Mouse (Mus musculus) G1E (cell line): ENCODE measurements at regions not wholly inside any gene's neighbourhood (a gene's known extent, or its start where the extent isn't known, plus 50 kb on each side); places are given as distances from the start of the nearest gene placed in this dataset.
"Not testable (repeated sequence)": the region's sequence is repeated elsewhere in the genome, so short reads cannot be mapped to it uniquely, and the experiment has no call there.

ENCODE experiments used
- ATAC-seq: 2 replicates; pipeline ENCODE4 v1.8.0; 2016; ENCODE audit warnings: mild to moderate bottlenecking; ENCODE audit not compliant: insufficient number of reproducible peaks, poor library complexity, low FRiP score, severe bottlenecking; ENCODE audit errors: extremely low read depth
- DNase-seq: peaks from one replicate; pipeline ENCODE4 v3.0.0; 2012; ENCODE audit warnings: low spot score
- H3K27me3 ChIP-seq: 2 replicates; pipeline ENCODE4 v1.6.1; 2012; ENCODE audit warnings: mild to moderate bottlenecking, low read length, inconsistent platforms; ENCODE audit not compliant: insufficient read depth
- H3K36me3 ChIP-seq: replicated peaks from 2 replicates; pipeline ENCODE3; 2012; ENCODE audit warnings: mild to moderate bottlenecking, inconsistent platforms
- H3K4me1 ChIP-seq: 2 replicates; pipeline ENCODE4 v1.6.1; 2012; ENCODE audit warnings: low read depth, low read length, inconsistent platforms, mixed read lengths; ENCODE audit not compliant: insufficient read depth
- H3K4me3 ChIP-seq: 2 replicates; pipeline ENCODE4 v1.5.1; 2012; ENCODE audit warnings: low read depth, mild to moderate bottlenecking, inconsistent platforms, low read length, moderate library complexity, mixed read lengths
- H3K9me3 ChIP-seq: replicated peaks from 2 replicates; pipeline ENCODE4 v1.6.1; 2012; ENCODE audit warnings: inconsistent platforms
- CTCF ChIP-seq: IDR thresholded peaks from 2 replicates; pipeline ENCODE4 v1.5.1; 2012; ENCODE audit warnings: low read depth, low read length, inconsistent platforms, mixed read lengths
- GATA1 ChIP-seq: IDR thresholded peaks from 2 replicates; pipeline ENCODE4 v1.6.1; 2012; ENCODE audit warnings: borderline replicate concordance, low read length, inconsistent platforms, mixed read lengths
- GATA2 ChIP-seq: IDR thresholded peaks from 2 replicates; pipeline ENCODE4 v1.6.1; 2012; ENCODE audit warnings: low read depth, low read length, inconsistent platforms, borderline replicate concordance
- POLR2AphosphoS5 ChIP-seq: IDR thresholded peaks from 2 replicates; pipeline ENCODE4 v1.6.1; 2012; ENCODE audit warnings: low read depth, low read length, inconsistent platforms; ENCODE audit not compliant: insufficient replicate concordance
- TAL1 ChIP-seq: conservative IDR thresholded peaks from 2 replicates; pipeline ENCODE4 v1.6.1; 2012; ENCODE audit warnings: low read depth, low read length, inconsistent platforms, mixed read lengths

DNA sequence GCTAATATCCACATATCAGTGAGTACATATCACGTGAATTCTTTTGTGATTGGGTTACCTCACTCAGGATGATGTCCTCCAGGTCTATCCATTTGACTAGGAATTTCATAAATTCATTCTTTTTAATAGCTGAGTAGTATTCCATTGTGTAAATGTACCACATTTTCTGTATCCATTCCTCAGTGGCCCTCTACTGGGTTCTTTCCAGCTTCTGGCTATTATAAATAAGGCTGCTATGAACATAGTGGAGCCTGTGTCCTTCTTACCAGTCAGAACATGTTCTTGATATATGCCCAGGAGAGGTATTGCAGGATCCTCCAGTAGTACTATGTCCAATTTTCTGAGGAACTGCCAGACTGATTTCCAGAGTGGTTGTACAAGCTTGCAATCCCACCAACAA is 884.0 kb upstream of the Lrrc4c start:
- not testable (repeated sequence) for ATAC-seq, H3K36me3 ChIP-seq, H3K9me3 ChIP-seq, DNase-seq, H3K4me1 ChIP-seq, H3K4me3 ChIP-seq, H3K27me3 ChIP-seq

- Histone ChIP-seq H3K9me3 (no peaks in the 10 kb centered on the region; the same call in 1 of the 2 replicates), H3K4me1 (no peaks in the 10 kb centered on the region), H3K4me3 (no peak overlapping the region), H3K27me3 (no peaks in the 10 kb centered on the region), H3K36me3 (no peaks in the 10 kb centered on the region)
- TF ChIP-seq POLR2AphosphoS5 = no peak
- TF ChIP-seq GATA2 = no peak
- no peak for TF ChIP-seq CTCF
- TF ChIP-seq GATA1 = no peak
- no peak for TF ChIP-seq TAL1
- ATAC-seq (no peak), DNase-seq (no peak)
These were observed 877.0 kb upstream of the Lrrc4c start for GRCm38 (mm10) chr2:95440957-95441356.

DNA sequence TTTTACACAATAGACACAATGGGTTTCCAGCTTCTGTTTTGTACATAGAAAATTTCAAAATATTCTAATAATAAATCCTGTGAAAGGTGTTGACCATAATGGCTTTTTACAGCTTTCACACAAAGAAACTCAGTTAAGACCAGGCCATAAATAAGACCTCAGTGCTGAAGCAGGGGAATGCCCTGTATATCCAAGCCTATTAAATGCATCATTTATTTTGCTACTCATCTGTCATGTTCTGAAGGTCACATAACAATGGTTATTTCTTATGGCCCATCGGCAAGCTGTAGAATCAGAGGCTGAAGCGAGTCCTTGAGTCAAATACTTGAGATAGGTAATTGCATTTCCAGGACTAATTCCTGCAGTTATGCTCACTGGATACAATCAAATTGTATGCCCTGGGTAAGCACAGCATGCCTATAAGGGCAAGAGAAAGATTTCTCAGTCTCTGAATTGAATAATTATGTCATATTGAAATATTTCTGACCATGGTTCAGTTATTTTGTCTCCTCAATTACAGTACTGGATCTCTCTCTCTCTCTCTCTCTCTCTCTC is 874.6 kb upstream of the Lrrc4c start:
- Histone ChIP-seq H3K4me3 (no peak overlapping the region), H3K27me3 (no peaks in the 10 kb centered on the region), H3K4me1 (no peaks in the 10 kb centered on the region), H3K9me3 (no peaks in the 10 kb centered on the region; the same call in 1 of the 2 replicates), H3K36me3 (no peaks in the 10 kb centered on the region)
- DNase-seq = no peak
- no peak for TF ChIP-seq CTCF
- TF ChIP-seq TAL1 = no peak
- TF ChIP-seq POLR2AphosphoS5 = no peak
- no peak for TF ChIP-seq GATA1
- no peak for ATAC-seq

- no peak for ATAC-seq
- no peaks in the 10 kb centered on the region for H3K27me3 ChIP-seq
- H3K4me1 ChIP-seq = no peaks in the 10 kb centered on the region
These were observed 869.1 kb upstream of the Lrrc4c start for GRCm38 (mm10) chr2:95448897-95449296.

DNA sequence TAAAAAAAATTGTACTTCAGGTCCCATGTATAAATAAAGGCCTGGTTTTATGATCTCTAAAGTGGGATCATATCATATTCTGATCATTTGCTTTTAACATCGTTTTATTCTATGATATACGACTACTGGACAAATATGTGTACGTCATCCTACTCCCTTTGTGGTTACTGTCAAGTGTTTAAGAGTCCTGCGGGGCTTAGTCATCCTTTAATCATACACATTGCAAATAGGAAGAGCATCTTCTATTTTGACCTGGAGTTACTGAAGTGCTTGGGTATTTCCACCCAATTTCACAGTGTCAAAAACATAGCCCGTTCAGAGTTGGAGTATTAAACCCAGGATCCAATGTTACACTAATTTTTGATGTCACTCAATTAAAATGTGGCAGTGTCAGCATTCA is 838.1 kb upstream of the Lrrc4c start:
- DNase-seq (no peak), ATAC-seq (no peak)
- TF ChIP-seq CTCF (no peak), GATA1 (no peak), POLR2AphosphoS5 (no peak), TAL1 (no peak), GATA2 (no peak)
- Histone ChIP-seq H3K4me3 (no peak overlapping the region), H3K36me3 (no peaks in the 10 kb centered on the region), H3K9me3 (no peaks in the 10 kb centered on the region), H3K4me1 (no peaks in the 10 kb centered on the region), H3K27me3 (no peaks in the 10 kb centered on the region)

More at GRCm38 (mm10) chr2:95448897-95449296, 869.1 kb upstream of the Lrrc4c start:
- Histone ChIP-seq H3K9me3 (peaks cover 6% of the 10 kb centered on the region; the same call in 1 of the 2 replicates), H3K4me3 (no peak overlapping the region), H3K36me3 (no peaks in the 10 kb centered on the region)
- DNase-seq = no peak
- TF ChIP-seq POLR2AphosphoS5 (no peak), TAL1 (no peak), GATA1 (no peak), CTCF (no peak), GATA2 (no peak)

DNA sequence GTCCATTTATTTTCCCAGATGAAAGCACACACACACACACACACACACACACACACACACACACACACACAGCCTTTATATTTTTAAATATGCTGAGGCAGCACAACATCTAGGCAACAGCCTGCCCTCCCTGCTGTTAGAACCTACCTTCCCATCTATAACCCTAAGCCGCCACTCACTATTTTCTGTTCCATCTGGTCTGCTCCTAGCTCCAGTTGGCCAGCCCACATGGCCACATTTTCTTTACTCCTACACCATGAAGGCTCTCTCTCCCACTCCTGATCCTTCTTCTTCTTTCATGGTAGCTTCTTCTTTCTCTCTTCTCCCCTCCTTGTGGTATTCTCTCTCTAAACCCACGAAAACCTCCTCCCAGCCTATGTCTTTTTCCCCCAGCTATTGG is 834.6 kb upstream of the Lrrc4c start:
- Histone ChIP-seq H3K4me3 (no peak overlapping the region), H3K36me3 (no peaks in the 10 kb centered on the region), H3K27me3 (no peaks in the 10 kb centered on the region), H3K4me1 (no peaks in the 10 kb centered on the region), H3K9me3 (peaks cover 3% of the 10 kb centered on the region; the same call in 1 of the 2 replicates)
- DNase-seq = no peak
- TF ChIP-seq CTCF (no peak), TAL1 (no peak), POLR2AphosphoS5 (no peak), GATA2 (no peak), GATA1 (no peak)
- ATAC-seq = no peak

DNA sequence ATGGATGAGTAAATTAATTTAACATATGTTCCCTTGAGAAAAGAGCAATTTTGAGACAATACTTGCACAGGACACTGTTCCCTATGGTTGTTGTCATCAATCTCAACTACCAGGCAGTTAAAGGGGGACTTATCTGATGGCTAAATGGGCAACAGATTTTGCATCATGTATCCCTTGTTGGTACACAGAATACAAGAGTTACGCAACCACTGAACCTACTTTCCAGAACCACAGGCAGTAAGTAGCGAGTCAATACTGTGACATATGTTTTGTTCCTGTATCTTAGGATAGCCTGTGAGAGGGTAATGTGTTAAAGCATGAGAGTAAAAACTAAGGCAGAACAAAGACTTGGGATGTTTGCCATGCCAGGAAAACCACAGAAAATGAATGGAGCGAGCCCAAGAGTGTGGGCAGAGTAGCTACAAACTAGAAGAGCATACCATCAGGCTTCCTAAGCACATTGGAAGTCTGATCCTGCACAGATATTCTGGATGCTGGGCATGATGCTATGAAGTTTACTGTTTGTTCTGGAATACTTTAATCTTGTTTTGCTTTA is 830.3 kb upstream of the Lrrc4c start:
- Histone ChIP-seq H3K9me3 (peaks cover 3% of the 10 kb centered on the region; the same call in 1 of the 2 replicates), H3K4me1 (no peaks in the 10 kb centered on the region), H3K36me3 (no peaks in the 10 kb centered on the region), H3K4me3 (no peak overlapping the region), H3K27me3 (no peaks in the 10 kb centered on the region)
- ATAC-seq (no peak), DNase-seq (no peak)
- TF ChIP-seq GATA1 = no peak
- TF ChIP-seq GATA2 = no peak
- TF ChIP-seq TAL1 = no peak
- no peak for TF ChIP-seq POLR2AphosphoS5
- TF ChIP-seq CTCF = no peak
